Mouse (Mus musculus) thymus, postnatal 10 days (tissue): ENCODE measurements around the gene Samd4b.

ENCODE experiments used
- DNase-seq, 2 experiments: peaks; one replicate each; pipeline ENCODE4 v3.0.0; 2021; ENCODE audit warnings: low spot score in 2 of 2

The Samd4b gene

GRCm38 (mm10) chr7:28446446-28446845 is 151.5 kb downstream of the Samd4b start:
- DNase-seq = peak; percentile 69 to 87

GRCm38 (mm10) chr7:28444344-28444974 is 153.5 kb downstream of the Samd4b start:
- DNase-seq = no peak

- DNase-seq = no peak
Observed at GRCm38 (mm10) chr7:28442688-28443087, 155.3 kb downstream of the Samd4b start.

- DNase-seq = no peak
Observed at GRCm38 (mm10) chr7:28441776-28442485, 156.0 kb downstream of the Samd4b start.

DNA sequence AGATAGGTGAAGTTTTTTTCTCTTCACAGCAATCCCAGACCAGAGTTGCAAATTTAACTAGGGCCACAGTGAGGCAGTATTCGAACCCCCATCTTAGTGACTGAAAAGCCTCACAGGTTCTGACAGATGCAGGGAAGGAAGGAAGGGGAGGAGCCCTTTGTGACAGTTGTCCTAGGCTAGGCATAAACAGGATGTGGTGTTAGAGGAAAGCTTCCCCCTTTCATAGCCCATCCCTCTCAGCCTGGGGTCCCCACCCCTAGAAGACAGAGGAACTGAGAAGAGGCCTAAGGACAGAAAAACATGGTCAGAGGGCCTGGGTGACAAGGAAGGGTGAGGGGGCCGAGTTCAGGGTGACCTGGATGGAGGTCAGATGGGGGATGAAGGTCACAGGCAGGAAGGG is 157.2 kb downstream of the Samd4b start:
- DNase-seq = peak; percentile 78 to 84

- DNase-seq = no peak
Observed at GRCm38 (mm10) chr7:28438771-28439170, 159.2 kb downstream of the Samd4b start.

DNA sequence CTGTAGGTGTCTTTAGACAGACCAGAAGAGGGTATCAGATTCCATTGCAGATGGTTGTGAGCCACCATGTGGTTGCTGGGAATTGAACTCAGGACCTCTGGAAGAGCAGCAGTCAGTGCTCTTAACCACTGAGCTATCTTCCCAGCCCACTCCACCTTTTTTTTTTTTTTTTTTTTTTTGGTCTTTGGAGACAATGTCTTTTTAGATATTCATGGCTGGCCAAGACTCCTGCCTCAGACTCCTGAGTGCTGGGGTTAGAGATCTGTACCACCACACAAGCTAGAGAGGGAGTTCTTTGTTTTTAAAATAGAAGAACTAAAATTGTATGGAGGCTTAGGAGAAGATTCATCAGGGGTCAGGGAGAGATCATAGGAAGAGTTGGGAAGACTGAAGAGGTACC is 160.0 kb downstream of the Samd4b start:
- DNase-seq = no peak

GRCm38 (mm10) chr7:28436932-28437570 is 160.9 kb downstream of the Samd4b start, which contains the start of gene Gmfg:
Gene Gmfg (plus strand): TSS chr7:28437447.
- peak; percentile 84 to 85 for DNase-seq

- peak; percentile 99 to 100 for DNase-seq
Observed at GRCm38 (mm10) chr7:28436271-28436904, 161.6 kb downstream of the Samd4b start.

DNA sequence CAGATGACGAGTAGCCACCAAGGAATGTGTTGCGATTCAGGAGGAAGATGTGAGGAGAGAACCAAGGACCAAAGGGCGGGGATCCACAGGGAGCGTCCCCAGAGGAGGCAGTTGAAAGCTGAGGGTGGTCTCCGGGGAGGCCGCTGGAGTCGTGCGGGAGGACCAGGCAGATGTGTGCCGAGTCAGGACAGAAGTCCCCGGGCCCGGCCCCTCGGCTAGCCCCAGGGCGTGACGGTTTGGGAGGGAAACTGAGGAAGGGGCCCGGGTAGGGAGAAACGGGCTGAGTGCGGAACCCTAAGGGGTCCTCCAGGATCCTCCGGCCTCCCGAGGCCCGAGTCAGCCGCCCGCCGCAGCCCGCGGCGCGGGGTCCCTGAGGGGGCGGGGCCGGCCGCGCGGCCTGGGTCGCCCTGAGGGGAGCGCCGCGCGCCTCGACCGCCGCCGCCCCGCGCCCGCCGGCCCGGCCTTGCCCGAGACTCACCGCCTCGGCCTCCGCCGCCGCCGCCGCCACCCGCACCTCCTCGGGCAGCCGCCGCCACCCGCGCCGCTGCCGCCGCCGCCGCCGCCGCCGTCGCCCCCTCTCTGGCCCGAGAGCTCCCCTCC is 162.2 kb downstream of the Samd4b start:
- peak; percentile 41 to 52 for DNase-seq

GRCm38 (mm10) chr7:28432252-28432651 is 165.7 kb downstream of the Samd4b start:
- DNase-seq = no peak

- DNase-seq = no peak
Observed at GRCm38 (mm10) chr7:28430512-28430911, 167.4 kb downstream of the Samd4b start.

DNA sequence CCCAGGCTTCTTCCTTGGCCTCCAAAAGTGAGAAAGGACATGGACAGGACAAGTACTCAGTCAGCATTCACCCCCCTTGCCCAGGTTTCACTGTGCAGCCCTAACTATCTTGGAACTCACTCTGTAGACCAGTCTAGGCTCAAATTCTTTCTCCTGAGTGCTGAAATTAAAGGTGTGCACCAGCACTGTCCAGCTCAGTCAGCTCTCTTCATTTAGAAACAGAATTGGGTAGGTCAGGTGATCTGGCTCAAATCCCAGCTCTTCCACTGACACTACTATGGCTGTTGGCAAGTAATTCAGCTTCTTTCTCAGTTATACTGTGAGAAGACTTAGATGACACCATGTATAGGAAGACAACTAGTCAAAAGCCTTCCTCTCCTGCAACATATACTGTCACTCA is 170.2 kb downstream of the Samd4b start:
- DNase-seq = no peak

DNA sequence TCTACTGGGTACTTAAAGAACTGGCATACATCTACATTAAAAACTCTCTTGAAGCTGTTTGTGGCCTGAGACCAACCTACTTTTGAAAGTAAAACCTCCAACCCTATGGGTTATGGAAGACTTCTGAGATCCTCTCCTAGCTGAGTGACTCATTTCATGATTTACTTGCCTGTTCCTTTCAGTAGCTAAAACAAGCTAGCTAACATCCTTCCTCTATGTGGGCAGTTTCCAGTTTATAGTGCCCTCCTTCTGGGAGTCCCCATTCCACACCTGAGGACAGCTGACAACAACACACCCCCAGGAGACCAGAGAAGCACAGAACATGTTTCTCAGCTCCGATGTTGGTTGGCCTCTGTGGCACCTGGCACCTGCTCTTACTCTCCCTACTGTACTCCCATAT is 174.9 kb downstream of the Samd4b start:
- DNase-seq = no peak

GRCm38 (mm10) chr7:28419416-28419815 is 178.5 kb downstream of the Samd4b start:
- DNase-seq = no peak

DNA sequence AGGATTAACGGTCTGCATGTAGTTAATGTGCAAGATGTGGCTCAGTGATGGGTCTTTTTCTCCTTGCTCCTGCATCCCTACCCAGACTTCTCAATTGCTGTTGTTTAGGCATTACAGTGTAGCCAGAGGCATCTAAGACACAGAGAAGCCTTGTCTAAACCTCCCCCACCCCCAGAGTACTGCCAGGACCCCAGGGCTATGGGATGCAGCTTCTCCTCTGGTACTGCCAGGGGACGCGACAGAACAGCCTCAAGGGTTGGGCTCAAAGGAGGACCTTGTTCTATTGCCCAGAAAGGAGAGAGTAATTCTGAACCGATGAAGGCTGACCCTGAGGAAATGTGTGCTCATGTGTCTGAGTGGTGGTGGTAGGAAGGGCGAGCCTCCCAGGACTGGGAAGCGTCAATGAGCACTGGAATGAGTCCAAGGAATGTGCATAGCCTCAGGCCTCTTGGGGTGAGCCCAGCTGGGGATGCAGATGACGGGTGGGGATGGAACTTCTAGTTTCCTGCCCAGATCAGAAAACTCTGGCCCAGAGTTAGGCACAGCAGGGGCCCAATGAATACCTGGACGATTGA is 179.8 kb downstream of the Samd4b start:
- no peak for DNase-seq

DNA sequence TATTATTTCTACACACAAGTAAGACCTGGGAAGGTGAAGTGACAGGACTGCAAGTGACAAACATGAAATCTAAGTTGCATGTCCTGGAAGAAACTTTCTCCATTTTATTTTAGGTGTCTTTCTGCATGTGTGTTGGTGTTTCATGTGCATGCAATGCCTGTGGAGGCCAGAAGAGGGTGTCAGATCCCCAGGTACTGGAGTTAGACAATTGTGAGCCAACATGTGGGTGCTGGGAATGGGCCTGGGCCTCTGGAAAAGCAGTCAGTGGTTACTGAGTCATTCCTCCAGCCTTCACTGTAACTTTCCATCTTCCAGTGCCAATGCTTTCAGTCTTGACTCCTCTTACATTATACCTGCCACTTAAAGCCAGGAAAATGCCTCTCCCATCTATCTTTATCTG is 180.6 kb downstream of the Samd4b start:
- no peak for DNase-seq

DNA sequence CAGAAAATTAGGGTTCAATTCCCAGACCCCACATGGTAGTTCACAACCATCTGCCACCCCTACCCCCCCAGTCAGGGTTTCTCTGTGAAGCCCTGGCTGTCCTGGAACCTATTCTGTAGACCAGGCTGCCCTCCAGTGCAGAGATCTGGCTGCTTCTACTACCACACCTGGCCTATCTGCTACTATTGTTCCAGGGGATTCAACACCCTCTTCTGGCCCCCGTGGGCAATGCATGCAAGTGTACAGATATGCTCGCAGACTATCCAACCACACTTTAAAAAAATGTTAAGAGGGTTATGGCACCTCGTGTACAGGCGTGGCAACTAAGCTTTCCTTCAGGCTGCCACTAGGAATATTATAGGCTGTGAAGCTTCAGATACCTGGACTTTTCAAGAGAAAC is 185.1 kb downstream of the Samd4b start:
- peak in 1 of 2 experiments; percentile 22 for DNase-seq

DNA sequence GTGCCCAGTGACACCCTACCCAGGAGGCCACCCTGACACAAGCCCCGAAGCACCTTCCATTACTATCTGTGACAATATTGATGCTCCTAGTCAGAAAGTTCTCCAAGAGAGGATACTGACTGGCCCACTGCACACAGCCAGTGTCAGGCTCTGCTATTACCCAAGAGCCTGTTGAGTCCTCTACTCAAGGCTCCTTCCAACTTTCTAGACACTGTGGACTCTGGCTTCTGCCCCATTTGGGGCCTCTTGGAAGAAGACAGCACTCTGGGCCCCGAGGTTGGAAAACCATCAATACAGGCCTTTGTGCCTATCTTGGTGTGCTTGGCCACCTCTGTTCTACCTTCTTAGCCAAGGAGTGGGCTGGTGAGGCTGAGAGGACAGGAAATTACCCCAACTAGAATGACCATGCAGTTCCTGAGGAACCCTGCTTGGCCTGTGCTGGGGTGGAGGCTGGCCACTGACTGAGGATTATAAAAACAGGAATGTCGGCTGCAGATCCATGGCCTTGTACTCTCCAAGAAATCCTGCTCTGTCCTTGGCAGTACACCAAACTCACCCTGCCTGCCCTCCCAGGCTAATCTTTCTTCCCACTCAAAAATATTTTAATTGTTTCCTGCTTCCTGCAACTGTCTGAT is 187.0 kb downstream of the Samd4b start:
- no peak for DNase-seq

- no peak for DNase-seq
Observed at GRCm38 (mm10) chr7:28401942-28402341, 196.0 kb downstream of the Samd4b start.

DNA sequence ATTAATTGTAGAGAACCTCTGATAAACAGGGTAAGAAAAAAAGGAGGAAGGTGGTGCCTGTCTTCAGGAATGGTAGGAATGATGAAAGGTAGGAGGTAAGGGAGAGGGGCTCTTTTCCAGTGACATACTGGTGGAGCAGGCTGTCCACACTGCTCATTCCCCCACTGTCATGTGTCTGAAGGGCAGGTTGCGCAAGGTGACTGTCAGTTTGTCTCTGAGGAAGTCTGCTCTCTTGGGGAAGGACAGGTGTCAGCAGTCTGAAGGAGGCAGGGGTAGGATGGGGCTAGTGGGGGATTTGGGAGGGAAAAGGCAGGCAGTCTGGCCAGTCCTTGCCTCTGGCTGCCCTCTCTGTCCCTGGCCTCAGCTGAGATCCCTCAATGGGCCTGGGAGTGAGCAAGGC is 196.9 kb downstream of the Samd4b start:
- DNase-seq = no peak
